Mouse (Mus musculus) heart, embryonic 14.5 days (tissue): ENCODE data around the gene Kcnk7. TPM values are rescaled to one million over a fixed set of nuclear protein-coding genes. Genes with fewer than 3 reads are reported as not detected.
A peak's percentile ranks its signal among the peaks of the same experiment; 100 is the strongest.

Experiments used
- ATAC-seq: fragments of 200-750 bp; cut with Nextera tagmentation; 2 replicates; pipeline ENCODE4 v1.8.0; 2017; ENCODE audit warnings: low read depth, moderate TSS enrichment; ENCODE audit not compliant: insufficient number of reproducible peaks, insufficient read depth, low FRiP score
- H3K27ac ChIP-seq, 2 experiments: fragments of 200-500 bp in 1 of 2; fragments of 300-500 bp in 1 of 2; sonication (generic) in 1 of 2; replicated peaks in 1 of 2; 2 replicates each; pipeline ENCODE4 v1.5.1; 2012 to 2014; ENCODE audit warnings: low read depth in 2 of 2, low read length in 2 of 2, control low read depth in 1 of 2, mild to moderate bottlenecking in 1 of 2, mixed read lengths in 1 of 2; ENCODE audit not compliant: control insufficient read depth in 1 of 2, insufficient read depth in 1 of 2
- H3K27me3 ChIP-seq: fragments of 300-500 bp; sonication (generic); 2 replicates; pipeline ENCODE4 v1.6.1; 2014; ENCODE audit warnings: mild to moderate bottlenecking, low read length, control low read depth; ENCODE audit not compliant: control insufficient read depth, insufficient read depth
- H3K36me3 ChIP-seq: fragments of 300-500 bp; sonication (generic); 2 replicates; pipeline ENCODE4 v1.6.1; 2014; ENCODE audit warnings: mild to moderate bottlenecking, control low read depth, low read length, mixed read lengths; ENCODE audit not compliant: control insufficient read depth, insufficient read depth
- H3K4me1 ChIP-seq, 2 experiments: fragments of 200-500 bp in 1 of 2; fragments of 300-500 bp in 1 of 2; sonication (generic) in 1 of 2; 2 replicates each; pipeline ENCODE4 v1.6.1; 2012 to 2014; ENCODE audit warnings: low read length in 2 of 2, control low read depth in 1 of 2, mixed read lengths in 1 of 2; ENCODE audit not compliant: control insufficient read depth in 2 of 2, insufficient read depth in 2 of 2
- H3K4me2 ChIP-seq: fragments of 300-500 bp; sonication (generic); 2 replicates; pipeline ENCODE4 v1.6.1; 2014; ENCODE audit warnings: mild to moderate bottlenecking, low read length
- H3K4me3 ChIP-seq, 2 experiments: fragments of 200-500 bp in 1 of 2; fragments of 300-500 bp in 1 of 2; sonication (generic) in 1 of 2; 2 replicates each; pipeline ENCODE4 v1.5.1; 2012 to 2014; ENCODE audit warnings: low read length in 2 of 2, mild to moderate bottlenecking in 2 of 2, control low read depth in 1 of 2, low read depth in 1 of 2, moderate library complexity in 1 of 2; ENCODE audit not compliant: control insufficient read depth in 1 of 2, insufficient read depth in 1 of 2
- H3K9ac ChIP-seq: fragments of 300-500 bp; sonication (generic); 2 replicates; pipeline ENCODE4 v1.6.1; 2014; ENCODE audit warnings: mild to moderate bottlenecking, low read length
- H3K9me3 ChIP-seq: fragments of 300-500 bp; sonication (generic); 2 replicates; pipeline ENCODE4 v1.6.1; 2016; ENCODE audit warnings: low read length, control low read depth; ENCODE audit not compliant: control insufficient read depth
- WGBS: fragments of 180-500 bp; shearing (Covaris S2); extraction: QIAGEN DNeasy Blood & Tissue Kit; methylation state at CpG from one replicate; pipeline ENCODE4 v1.1.7; 2014; 5-methylcytosine and 5-hydroxymethylcytosine counted together
- polyA plus RNA-seq: library from polyadenylated mRNA; unstranded; fragments of >200 nt; fragmentation: Nextera tagmentation; extraction: Ambion mirVana; gene quantifications from 2 replicates; pipeline ENCODE4 v1.2.1, GENCODE M21; 2014

The Kcnk7 gene
- polyA plus RNA-seq, 1 experiment from 2014 or later = 0.26 TPM

- H3K4me3 ChIP-seq = peak overlapping the region; percentile 52 to 95
- H3K9me3 ChIP-seq = no peaks in the 10 kb centered on the region
- H3K27me3 ChIP-seq = no peaks in the 10 kb centered on the region
- H3K4me2 ChIP-seq = peak overlapping the region; percentile 100
- 54% methylated on average over 5 of the region's 5 CpGs for WGBS
- peak overlapping the region; percentile 85 for H3K9ac ChIP-seq
- H3K36me3 ChIP-seq = peaks cover 59% of the 10 kb centered on the region
- peaks cover 16 to 53% of the 10 kb centered on the region in 2 experiments for H3K4me1 ChIP-seq
- peak overlapping the region; percentile 85 to 87 for H3K27ac ChIP-seq
- ATAC-seq = no peak
Measured at GRCm38 (mm10) chr19:5691601-5692000, 12.6 kb upstream of the Kcnk7 start.

GRCm38 (mm10) chr19:5692086-5692912 lies 11.9 kb upstream of the Kcnk7 start:
- 60% methylated on average over 10 of the region's 10 CpGs for WGBS
- Histone ChIP-seq H3K9me3 (no peaks in the 10 kb centered on the region), H3K9ac (peak overlapping the region; percentile 85), H3K4me1 (peaks cover 16 to 50% of the 10 kb centered on the region in 2 experiments), H3K4me2 (peak overlapping the region; percentile 100), H3K27me3 (no peaks in the 10 kb centered on the region), H3K27ac (peak overlapping the region; percentile 85 to 87), H3K36me3 (peaks cover 61% of the 10 kb centered on the region), H3K4me3 (peak overlapping the region; percentile 52 to 95)
- ATAC-seq = peak; percentile 18; the same call in 1 of the 2 replicates

GRCm38 (mm10) chr19:5692913-5693396 lies 11.2 kb upstream of the Kcnk7 start:
- peak overlapping the region; percentile 13 to 52 for H3K4me3 ChIP-seq
- peak overlapping the region; percentile 71 to 87 for H3K27ac ChIP-seq
- 62% methylated on average over 10 of the region's 10 CpGs for WGBS
- peaks cover 12 to 43% of the 10 kb centered on the region in 2 experiments; a peak in 3 of 4 replicates for H3K4me1 ChIP-seq
- H3K27me3 ChIP-seq = no peaks in the 10 kb centered on the region
- H3K36me3 ChIP-seq = peaks cover 66% of the 10 kb centered on the region
- ATAC-seq = no peak
- H3K9ac ChIP-seq = peak overlapping the region; percentile 85
- no peaks in the 10 kb centered on the region for H3K9me3 ChIP-seq
- H3K4me2 ChIP-seq = peak overlapping the region; percentile 100

GRCm38 (mm10) chr19:5693801-5694200 lies 10.4 kb upstream of the Kcnk7 start:
- peak overlapping the region; percentile 100 for H3K4me2 ChIP-seq
- no peaks in the 10 kb centered on the region for H3K9me3 ChIP-seq
- no peak for ATAC-seq
- no peak overlapping the region for H3K4me3 ChIP-seq
- 86% methylated on average over 6 of the region's 6 CpGs for WGBS
- peak overlapping the region; percentile 85; the same call in 1 of the 2 replicates for H3K9ac ChIP-seq
- no peak overlapping the region for H3K27ac ChIP-seq
- no peaks in the 10 kb centered on the region for H3K27me3 ChIP-seq
- peaks cover 75% of the 10 kb centered on the region for H3K36me3 ChIP-seq
- peaks cover 12 to 42% of the 10 kb centered on the region in 2 experiments; a peak in 3 of 4 replicates for H3K4me1 ChIP-seq

- 35% methylated on average over 41 of the region's 41 CpGs for WGBS
- peak overlapping the region; percentile 36 for H3K4me2 ChIP-seq
- H3K9ac ChIP-seq = no peak overlapping the region
- no peak overlapping the region for H3K27ac ChIP-seq
- H3K9me3 ChIP-seq = no peaks in the 10 kb centered on the region
- peaks cover 5 to 33% of the 10 kb centered on the region in 2 experiments; a peak in 3 of 4 replicates for H3K4me1 ChIP-seq
- H3K36me3 ChIP-seq = peaks cover 92% of the 10 kb centered on the region
- ATAC-seq = no peak
- H3K4me3 ChIP-seq = 0 out of 4 replicates have a peak overlapping the region, but pooled peaks of 1 of the 2 experiments have one; percentile 7
- no peaks in the 10 kb centered on the region for H3K27me3 ChIP-seq
Measured at GRCm38 (mm10) chr19:5695849-5696462, 8.2 kb upstream of the Kcnk7 start.

- Histone ChIP-seq H3K27me3 (no peaks in the 10 kb centered on the region), H3K27ac (peak overlapping the region in 1 of 2 experiments; percentile 35; a peak in 1 of 4 replicates), H3K9ac (no peak overlapping the region; the same call in 1 of the 2 replicates), H3K4me3 (no peak overlapping the region), H3K9me3 (no peaks in the 10 kb centered on the region), H3K4me1 (peaks cover 2 to 13% of the 10 kb centered on the region in 2 experiments), H3K36me3 (peaks cover 79% of the 10 kb centered on the region), H3K4me2 (no peak overlapping the region)
- peak; percentile 41 for ATAC-seq
- WGBS = 41% methylated on average over 10 of the region's 10 CpGs
Measured at GRCm38 (mm10) chr19:5704801-5705571, 819 bp downstream of the Kcnk7 start.

GRCm38 (mm10) chr19:5710068-5710467 lies 5.9 kb downstream of the Kcnk7 start:
- Histone ChIP-seq H3K9ac (no peak overlapping the region), H3K9me3 (no peaks in the 10 kb centered on the region), H3K4me2 (no peak overlapping the region), H3K4me1 (peaks cover 7 to 20% of the 10 kb centered on the region in 2 experiments), H3K4me3 (no peak overlapping the region), H3K36me3 (peaks cover 87% of the 10 kb centered on the region), H3K27ac (no peak overlapping the region), H3K27me3 (no peaks in the 10 kb centered on the region)
- 96% methylated on average over 6 of the region's 6 CpGs for WGBS
- no peak for ATAC-seq
